Mouse (Mus musculus) urinary bladder, postnatal 10 days (tissue): Measurements from ENCODE around the gene Mcoln2.

Experiments
- DNase-seq: peaks from one replicate; pipeline ENCODE4 v3.0.0; 2022; ENCODE audit warnings: low spot score

The Mcoln2 gene

DNA sequence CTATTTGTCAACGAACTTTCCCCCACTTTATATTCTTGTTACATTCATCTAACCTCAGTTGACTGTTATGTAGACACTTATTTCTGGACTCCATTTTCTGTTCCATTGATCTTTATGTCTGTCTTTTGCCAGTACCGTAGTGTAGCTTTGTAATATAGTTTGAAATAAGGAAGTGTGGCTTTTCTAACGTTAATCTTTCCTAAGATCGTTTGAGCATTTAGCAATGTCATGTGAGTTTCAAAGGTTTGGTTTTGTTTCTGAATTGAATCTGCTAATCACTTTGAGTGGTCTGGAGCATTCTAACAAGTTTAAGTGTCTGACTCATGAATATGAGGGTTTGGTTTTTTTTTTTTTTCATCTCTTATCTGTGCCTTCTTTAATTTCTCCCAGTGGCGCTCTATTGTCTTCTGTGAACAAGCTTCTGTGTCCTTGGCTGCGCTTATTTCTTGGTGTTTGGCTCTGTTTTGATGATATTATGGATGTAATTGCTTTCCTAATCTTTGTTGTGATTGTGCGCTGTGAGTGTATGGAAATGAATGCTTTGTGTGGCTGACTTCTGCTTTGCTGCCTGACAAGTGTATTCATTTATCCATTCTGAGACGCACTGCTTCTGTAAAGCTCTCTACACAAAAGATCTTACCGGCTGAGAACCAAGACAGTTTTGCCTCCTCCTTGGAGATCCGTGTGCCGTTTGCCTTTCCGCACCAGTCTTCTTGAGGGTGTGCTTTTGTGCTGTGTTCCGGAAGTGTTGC is 79.1 kb downstream of the Mcoln2 start:
- no peak for DNase-seq

DNA sequence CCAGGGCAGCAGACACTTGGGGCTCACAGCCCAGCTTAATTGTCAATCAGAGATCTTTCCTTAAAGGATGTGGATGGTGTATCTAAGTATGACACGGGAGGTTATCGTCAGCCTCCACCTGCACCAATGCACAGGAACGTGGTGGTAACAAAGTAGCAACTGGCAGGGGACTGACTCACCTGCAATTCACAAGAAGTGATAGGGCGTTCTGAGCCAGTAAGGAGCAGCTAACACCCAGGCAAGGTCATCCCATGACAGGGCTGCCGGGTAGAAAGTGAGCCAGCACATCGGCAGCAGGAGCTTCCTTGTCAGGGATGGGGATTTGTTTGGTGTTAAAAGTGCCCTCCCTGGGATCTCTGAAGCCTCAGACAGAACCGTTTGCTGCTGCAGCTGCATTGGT is 83.1 kb downstream of the Mcoln2 start:
- DNase-seq = no peak

DNA sequence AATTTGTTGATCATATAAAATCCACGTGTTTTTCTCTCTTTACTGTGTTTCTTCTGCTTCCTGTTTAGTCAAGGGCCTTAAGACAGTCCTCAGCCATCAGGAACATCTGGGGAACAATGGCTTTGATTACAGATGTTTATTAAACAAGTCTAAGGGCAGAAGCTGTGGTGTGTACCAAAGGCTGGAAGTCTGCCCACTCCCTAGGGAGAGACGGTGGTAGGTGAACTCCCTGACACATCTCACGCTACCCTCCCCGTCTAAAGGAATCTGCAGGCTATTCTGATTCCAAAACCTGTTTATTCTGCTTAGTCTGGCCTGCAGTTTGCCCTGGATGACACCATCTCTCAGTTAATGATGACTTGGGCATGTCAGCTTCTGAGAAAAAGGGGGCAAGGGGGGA is 84.1 kb downstream of the Mcoln2 start:
- no peak for DNase-seq

DNA sequence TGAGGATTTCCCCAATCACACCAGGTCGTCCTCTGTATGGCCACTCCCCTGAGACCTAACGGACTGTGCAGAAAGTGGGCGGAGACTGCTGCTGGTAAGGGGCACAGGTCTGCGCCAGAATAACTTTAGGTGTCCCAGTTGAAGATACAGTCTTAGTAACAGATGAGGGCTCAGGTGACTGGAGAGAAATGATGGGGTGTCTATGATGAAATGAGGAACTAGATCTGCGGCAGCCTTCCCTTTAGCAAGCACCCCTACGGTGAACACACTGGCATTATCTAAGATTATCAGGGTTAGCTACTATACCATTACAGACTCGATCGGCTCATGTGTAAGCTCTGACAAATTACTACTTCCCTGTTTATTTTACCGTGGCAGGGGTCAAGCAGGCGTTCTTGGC is 84.9 kb downstream of the Mcoln2 start:
- no peak for DNase-seq

DNA sequence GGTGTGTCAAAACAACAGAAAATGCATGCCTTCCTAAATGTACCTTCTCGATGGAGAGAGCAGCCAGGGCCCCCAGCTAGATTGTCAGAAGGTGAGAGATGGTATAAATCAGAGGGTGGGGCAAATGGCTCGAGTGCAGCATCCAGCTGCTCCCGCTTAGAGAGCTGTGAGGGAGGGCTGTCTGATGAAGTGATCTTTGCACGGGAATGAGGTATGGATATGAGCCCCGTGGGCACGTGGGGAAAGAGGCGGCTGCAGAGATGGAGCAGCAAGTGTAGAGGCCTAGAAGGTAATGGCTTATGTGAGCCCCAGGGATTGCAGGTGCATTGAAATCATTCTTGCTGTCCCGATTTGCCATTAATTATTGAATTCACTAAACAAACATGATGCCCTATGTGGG is 86.6 kb downstream of the Mcoln2 start:
- no peak for DNase-seq

DNA sequence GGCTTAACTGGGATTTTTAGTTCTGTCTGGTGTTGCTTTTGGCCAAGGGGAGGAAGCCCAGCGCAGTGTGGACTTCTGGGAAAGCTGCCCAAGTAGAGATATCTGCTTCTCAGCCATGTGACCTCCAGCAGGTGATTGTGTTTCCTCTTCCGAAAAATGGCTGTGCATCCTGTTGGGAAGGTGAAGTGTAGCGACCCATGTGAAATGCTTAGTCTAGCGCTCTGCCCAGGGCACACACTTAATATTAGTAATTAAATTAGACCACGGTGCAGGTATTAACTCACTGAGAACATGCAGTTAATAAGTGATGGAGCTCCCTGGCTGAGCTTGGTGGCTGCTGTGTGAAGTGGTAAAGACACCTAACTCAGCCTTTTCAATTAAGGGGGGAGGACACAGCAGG is 88.0 kb downstream of the Mcoln2 start:
- no peak for DNase-seq

DNA sequence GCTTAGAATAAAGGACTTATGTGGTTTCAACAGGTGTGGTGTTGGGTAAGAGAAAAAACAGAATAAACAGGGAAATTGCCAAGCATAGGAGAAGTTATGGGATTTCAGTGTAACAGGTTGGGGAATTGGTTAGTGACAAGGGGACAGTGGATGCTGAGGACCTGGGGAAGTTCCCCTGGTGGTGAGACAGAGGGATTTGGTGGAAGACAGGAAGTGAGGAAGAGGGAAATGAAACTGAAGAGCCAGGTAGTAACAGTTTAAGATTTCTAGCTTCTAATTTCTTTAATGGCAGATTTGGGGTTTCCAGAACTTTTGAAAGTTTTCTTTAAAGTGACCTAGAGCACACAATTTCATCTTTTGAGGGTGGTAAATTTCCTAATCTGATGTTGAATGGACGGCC is 95.0 kb downstream of the Mcoln2 start:
- DNase-seq = no peak
